Mouse (Mus musculus): Measurements from ENCODE around the gene Gm29609. TPM values are rescaled to one million over a fixed set of nuclear protein-coding genes. Genes with fewer than 3 reads are reported as not detected.
A peak's percentile ranks its signal among the peaks of the same experiment; 100 is the strongest.
"Not testable (repeated sequence)": the region's sequence is repeated elsewhere in the genome, so short reads cannot be mapped to it uniquely, and the experiment has no call there.

Gm29609 gene
- polyA plus RNA-seq (2015; fragmentation: Nextera tagmentation; extraction: Ambion mirVana): 1.7 TPM in 2 replicates

DNA sequence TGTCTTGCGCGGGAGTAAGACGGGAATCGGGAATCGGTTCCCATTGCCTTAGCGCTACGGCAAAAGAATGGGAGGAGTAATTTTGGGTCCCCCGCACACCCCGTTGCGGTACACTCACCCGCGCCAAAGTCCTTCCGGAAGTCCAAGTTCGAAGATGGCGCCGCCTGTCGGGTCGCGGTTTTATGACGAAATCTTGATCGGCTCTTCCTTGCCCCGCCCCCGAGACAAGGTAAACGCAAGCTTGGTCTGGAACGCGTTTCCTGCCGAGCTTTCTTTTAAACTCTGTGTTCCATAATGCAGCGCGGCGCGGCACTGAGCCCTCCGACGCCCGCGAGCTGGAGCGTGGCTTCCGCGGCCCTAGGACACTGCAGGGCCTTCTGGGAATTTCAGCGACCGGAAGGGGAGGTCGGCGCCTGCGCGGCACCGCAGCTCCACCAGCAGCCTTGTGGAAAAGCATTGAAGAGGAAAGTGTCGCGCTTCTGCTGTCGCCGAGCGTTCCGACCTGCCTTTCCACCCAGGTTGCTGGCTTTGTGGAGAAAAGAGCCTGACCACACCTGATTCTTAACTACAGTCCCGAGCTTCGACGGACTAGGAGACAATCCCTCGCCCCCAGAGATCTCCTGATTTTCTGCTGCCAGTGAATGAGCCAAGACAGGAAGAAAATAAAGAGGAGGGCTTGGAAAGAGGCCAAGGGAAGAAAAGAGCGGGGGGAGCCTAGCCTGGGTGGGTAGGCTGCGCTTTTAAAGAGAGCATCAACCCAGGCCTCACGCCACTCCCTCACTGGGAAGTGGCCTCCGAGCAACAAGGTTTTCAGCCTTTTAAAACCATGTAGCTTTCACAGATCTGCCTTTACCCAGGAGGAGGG, at the start of gene Gm29609, which contains the start of gene Gtf3c2:
Gm29609 (minus strand) TSS at position 146 of the 865 bp plus-strand sequence.
Gtf3c2 (minus strand) TSS at position 379 of the 865 bp plus-strand sequence.
- ATAC-seq (replicated peaks): peak; percentile 99

DNA sequence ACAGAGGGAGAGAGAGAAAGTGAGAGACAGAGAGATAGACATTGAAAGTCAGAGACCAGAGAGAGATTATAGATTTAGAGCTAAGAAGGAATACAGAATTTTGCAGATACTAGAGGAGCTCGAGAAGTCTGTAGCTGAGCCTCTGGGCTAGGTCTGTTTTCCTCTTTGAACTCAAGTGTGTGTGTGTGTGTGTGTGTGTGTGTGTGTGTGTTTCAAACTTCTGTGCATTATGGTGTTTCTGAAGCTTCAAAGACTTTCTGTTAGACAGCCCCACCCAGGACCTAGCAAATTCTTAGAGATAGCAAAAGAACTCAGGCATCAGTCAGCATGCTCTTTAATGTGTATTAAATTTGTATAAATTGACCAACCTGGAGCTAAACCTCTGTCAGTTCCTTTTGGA, 46.9 kb upstream of the Gm29609 start:
- no peak overlapping the region for H3K9ac ChIP-seq
- no peaks in the 10 kb centered on the region for H3K36me3 ChIP-seq (replicated peaks)
- H3K27me3 ChIP-seq (replicated peaks): no peaks in the 10 kb centered on the region
- ATAC-seq (replicated peaks): no peak
- no peaks in the 10 kb centered on the region for H3K9me3 ChIP-seq
- peaks cover 6% of the 10 kb centered on the region for H3K4me1 ChIP-seq
- no peak overlapping the region for H3K27ac ChIP-seq
- no peak overlapping the region for H3K4me3 ChIP-seq
- WGBS: 64% methylated on average over 1 of the region's 1 CpGs
- H3K4me2 ChIP-seq: no peak overlapping the region

More for the DNA sequence above, at the start of gene Gm29609, which contains the start of gene Gtf3c2:
- H3K27ac ChIP-seq: peak within 1 kb of the TSS; percentile 94
- no peaks in the 10 kb centered on the region for H3K27me3 ChIP-seq (replicated peaks)
- H3K9ac ChIP-seq: peak within 1 kb of the TSS; percentile 77
- H3K4me3 ChIP-seq: peak within 1 kb of the TSS; percentile 75
- peaks cover 23% of the 10 kb centered on the region for H3K4me1 ChIP-seq
- no peaks in the 10 kb centered on the region for H3K9me3 ChIP-seq
- no peaks in the 10 kb centered on the region for H3K36me3 ChIP-seq (replicated peaks)
- peak within 1 kb of the TSS; percentile 99 for H3K4me2 ChIP-seq
- WGBS: under 1% methylated on average over 59 of the region's 59 CpGs

DNA sequence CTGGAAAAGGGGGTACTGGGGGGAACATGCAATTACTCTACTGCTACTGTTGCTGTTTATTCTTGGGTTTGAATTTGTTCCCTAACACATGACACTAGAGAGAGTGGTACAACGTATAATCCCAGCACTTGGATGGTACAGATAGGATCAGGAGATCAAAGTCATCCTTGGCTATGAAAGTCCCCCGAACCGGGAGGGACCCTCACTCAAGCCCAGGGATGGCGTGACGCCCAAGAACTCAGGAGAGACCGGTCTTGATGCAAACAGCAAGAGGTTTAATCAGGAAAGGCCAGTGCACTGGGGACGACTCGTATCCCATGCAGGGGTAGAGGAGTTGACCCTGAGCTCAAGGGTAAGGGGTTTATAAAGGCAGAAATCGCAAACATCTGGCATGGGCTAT, 43.0 kb upstream of the Gm29609 start:
- Histone ChIP-seq H3K4me3 (no peak overlapping the region), H3K4me1 (peaks cover 22% of the 10 kb centered on the region), H3K4me2 (no peak overlapping the region), H3K27me3 (replicated peaks) (no peaks in the 10 kb centered on the region), H3K9ac (no peak overlapping the region), H3K36me3 (replicated peaks) (no peaks in the 10 kb centered on the region), H3K9me3 (no peaks in the 10 kb centered on the region), H3K27ac (no peak overlapping the region)
- ATAC-seq (replicated peaks): no peak
- 95% methylated on average over 9 of the region's 9 CpGs for WGBS

DNA sequence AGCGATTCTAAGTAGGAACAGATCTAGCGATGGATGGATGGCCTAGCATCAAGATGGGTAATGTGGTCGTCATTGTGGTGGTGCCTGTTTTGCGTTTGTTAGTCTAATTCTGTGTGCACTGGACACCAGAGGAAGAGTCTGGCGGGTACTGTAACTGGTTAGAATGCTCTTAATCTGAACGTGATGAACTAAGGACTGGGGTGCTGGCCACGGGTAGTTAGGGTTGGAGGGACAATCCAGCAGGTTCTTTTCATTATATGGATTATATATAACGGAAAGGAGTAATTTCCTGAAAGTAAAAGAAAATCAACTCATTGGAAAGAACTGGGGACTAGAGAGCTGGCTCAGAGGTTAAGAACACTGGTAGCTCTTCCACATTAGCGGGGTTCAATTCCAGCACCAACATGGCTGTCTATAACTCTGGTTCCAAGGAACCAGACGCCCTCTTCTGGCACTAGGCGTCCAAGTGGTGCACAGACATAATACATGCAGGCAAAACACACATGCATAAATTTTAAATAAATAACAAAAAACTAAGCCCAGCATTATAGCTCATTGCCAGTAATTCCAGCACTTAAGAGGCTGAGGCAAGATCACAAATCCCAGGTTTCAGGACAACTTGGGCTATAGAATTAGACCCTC, 41.7 kb upstream of the Gm29609 start:
- Histone ChIP-seq H3K27ac (peak overlapping the region; percentile 96), H3K36me3 (replicated peaks) (no peaks in the 10 kb centered on the region), H3K4me2 (peak overlapping the region; percentile 64), H3K27me3 (replicated peaks) (no peaks in the 10 kb centered on the region), H3K4me1 (peaks cover 25% of the 10 kb centered on the region), H3K9ac (peak overlapping the region; percentile 87), H3K9me3 (no peaks in the 10 kb centered on the region), H3K4me3 (peak overlapping the region; percentile 92)
- peak; percentile 43 for ATAC-seq (replicated peaks)
- 10% methylated on average over 11 of the region's 11 CpGs for WGBS

DNA sequence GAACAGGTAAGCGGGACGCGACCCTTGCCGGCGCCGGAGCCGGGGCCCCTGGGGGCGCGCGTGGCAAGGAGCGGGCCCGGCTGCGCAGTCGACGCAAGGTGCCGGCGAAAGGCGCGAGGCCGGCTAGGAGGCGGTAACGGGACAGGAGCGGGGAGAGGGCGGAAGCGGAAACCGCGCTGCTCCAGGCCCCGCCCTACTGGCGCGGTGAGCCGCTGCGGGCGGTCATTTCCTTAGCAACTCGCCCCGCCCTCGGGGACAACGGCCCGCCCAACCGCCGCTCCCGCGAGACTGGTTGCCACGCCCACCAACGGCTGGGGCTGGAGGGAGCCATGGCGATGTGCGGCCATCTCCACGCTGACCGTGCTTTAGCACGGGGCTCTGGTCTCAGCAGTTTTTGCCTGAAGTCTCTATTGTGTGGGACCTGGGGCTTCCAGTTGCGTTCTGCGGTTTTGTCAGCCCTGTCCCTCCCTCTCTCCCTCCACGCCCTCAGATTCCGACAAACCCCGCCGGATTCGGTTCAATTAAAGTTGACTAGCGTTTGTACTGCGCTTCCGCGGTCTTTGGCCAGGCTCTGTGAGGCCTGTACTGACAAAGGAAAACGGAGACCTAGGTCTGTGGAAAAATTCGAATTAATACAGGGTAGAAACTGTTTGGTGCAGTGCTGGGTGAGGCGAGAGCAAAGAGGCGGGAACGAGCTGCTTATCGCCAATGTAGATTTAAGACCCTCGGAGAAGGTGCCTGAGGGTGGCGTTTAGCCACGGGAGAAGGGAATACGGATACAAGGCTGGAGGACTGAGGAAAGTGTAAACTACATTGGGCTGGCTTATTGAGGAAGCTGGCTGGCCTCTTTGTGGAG, 41.0 kb upstream of the Gm29609 start, which contains the start of gene Ppm1g:
Ppm1g (minus strand) TSS at position 240 of the 856 bp plus-strand sequence.
- ATAC-seq (replicated peaks): peak; percentile 93
- Histone ChIP-seq H3K9me3 (no peaks in the 10 kb centered on the region), H3K4me3 (peak within 1 kb of the TSS; percentile 92), H3K4me1 (peaks cover 25% of the 10 kb centered on the region), H3K36me3 (replicated peaks) (no peaks in the 10 kb centered on the region), H3K27me3 (replicated peaks) (no peaks in the 10 kb centered on the region), H3K27ac (peak within 1 kb of the TSS; percentile 96), H3K4me2 (peak within 1 kb of the TSS; percentile 64), H3K9ac (peak within 1 kb of the TSS; percentile 87)
- WGBS: under 1% methylated on average over 69 of the region's 70 CpGs

DNA sequence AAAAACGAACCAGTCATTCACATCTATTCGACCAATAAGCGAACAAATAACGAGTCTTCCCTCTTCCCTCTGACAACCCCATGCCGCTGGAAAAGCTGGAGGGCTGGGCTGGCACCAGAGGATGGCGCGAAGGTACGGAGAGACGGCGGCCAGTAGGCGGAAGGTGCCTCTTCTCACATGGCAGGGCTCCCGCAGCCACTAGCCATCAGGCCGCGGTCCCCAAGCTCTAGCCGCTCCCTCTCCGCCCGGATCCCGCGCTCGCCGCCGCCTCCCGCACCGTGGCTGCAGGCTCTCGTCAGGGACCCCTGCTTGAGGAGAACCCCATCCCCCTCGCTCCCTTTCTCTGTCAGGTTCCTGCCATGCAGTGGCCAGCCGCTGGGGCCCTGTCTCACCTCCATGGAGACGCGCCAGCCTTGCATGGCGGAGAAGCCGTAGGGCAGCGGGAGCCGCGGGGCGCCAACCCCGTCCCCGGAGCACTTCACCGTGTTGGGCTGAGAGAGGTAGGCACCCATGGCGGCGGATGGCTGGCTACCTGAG, 40.3 kb upstream of the Gm29609 start:
- Histone ChIP-seq H3K27me3 (replicated peaks) (no peaks in the 10 kb centered on the region), H3K9me3 (no peaks in the 10 kb centered on the region), H3K4me2 (peak overlapping the region; percentile 64), H3K4me1 (peaks cover 25% of the 10 kb centered on the region), H3K36me3 (replicated peaks) (no peaks in the 10 kb centered on the region), H3K4me3 (peak overlapping the region; percentile 92), H3K9ac (peak overlapping the region; percentile 87), H3K27ac (peak overlapping the region; percentile 96)
- ATAC-seq (replicated peaks): peak; percentile 77
- under 1% methylated on average over 40 of the region's 40 CpGs for WGBS

DNA sequence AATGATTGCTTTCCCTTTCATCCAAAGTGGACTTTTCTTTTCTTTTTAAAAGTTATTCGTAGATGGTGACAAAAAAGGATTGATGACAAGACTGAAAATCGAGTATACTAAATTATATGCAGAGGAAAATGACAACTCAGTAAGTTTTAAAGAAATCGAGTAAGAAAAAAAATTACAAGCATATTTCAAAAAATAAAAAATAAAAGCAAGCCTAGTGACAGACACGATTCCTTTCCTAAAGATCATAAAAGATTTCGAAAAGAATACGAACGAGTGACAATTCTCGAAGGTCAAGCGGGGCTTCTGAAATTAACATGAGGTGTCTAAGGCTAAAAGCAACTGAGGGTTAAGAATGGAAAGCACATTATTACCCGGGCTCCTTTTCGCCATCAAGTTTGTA, 39.8 kb upstream of the Gm29609 start:
- peak overlapping the region; percentile 64 for H3K4me2 ChIP-seq
- peak overlapping the region; percentile 87 for H3K9ac ChIP-seq
- no peaks in the 10 kb centered on the region for H3K27me3 ChIP-seq (replicated peaks)
- H3K36me3 ChIP-seq (replicated peaks): no peaks in the 10 kb centered on the region
- H3K4me1 ChIP-seq: peaks cover 25% of the 10 kb centered on the region
- 2% methylated on average over 11 of the region's 11 CpGs for WGBS
- peak overlapping the region; percentile 96 for H3K27ac ChIP-seq
- H3K9me3 ChIP-seq: no peaks in the 10 kb centered on the region
- no peak for ATAC-seq (replicated peaks)
- peak overlapping the region; percentile 92 for H3K4me3 ChIP-seq

DNA sequence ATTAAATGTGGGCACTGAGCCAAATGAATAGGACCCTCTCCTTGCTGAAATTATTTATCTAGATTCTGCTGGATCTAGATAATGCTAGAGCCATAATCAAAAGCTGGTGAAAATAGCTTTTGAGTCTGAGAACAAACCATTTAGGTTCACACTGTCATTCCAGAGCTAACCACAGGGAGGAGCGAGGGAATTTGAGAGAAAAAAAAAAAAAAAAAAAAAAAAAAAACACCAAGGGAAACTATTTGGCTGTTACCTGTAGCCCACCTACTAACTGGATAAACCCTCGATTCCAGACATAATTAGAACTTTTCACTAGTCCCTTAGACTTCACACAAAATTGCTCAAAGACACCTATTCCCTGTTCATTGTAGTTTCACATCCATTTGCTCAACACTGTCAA, 39.4 kb upstream of the Gm29609 start:
- Histone ChIP-seq H3K9me3 (no peaks in the 10 kb centered on the region), H3K9ac (peak overlapping the region; percentile 15; the same call in 1 of the 2 replicates), H3K27ac (no peak overlapping the region), H3K4me1 (peaks cover 25% of the 10 kb centered on the region), H3K4me2 (peak overlapping the region; percentile 64), H3K4me3 (peak overlapping the region; percentile 92), H3K36me3 (replicated peaks) (no peaks in the 10 kb centered on the region), H3K27me3 (replicated peaks) (no peaks in the 10 kb centered on the region)
- 3% methylated on average over 2 of the region's 2 CpGs for WGBS
- ATAC-seq (replicated peaks): no peak

DNA sequence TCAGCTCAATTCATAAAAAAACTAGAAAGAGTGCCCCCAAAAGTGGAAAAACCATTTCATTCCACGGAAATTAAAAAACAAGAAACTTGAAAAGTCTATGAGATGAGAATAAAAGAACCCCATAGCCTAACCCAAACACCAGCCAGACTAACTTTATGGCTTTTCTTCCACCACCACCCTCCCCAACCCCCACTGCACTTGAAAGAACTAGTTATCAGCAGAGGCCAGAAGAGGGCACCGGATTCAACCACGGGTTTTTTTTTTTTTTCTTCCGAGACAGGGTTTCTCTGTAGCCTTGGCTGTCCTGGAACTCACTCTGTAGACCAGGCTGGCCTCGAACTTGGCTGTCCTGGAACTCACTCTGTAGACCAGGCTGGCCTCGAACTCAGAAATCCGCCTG, 38.6 kb upstream of the Gm29609 start:
- H3K36me3 ChIP-seq (replicated peaks): no peaks in the 10 kb centered on the region
- ATAC-seq (replicated peaks): no peak
- no peaks in the 10 kb centered on the region for H3K27me3 ChIP-seq (replicated peaks)
- peak overlapping the region; percentile 64; the same call in 1 of the 2 replicates for H3K4me2 ChIP-seq
- peaks cover 25% of the 10 kb centered on the region for H3K4me1 ChIP-seq
- no peak overlapping the region for H3K9ac ChIP-seq
- no peak overlapping the region for H3K4me3 ChIP-seq
- H3K27ac ChIP-seq: no peak overlapping the region
- 76% methylated on average over 7 of the region's 7 CpGs for WGBS
- no peaks in the 10 kb centered on the region for H3K9me3 ChIP-seq

DNA sequence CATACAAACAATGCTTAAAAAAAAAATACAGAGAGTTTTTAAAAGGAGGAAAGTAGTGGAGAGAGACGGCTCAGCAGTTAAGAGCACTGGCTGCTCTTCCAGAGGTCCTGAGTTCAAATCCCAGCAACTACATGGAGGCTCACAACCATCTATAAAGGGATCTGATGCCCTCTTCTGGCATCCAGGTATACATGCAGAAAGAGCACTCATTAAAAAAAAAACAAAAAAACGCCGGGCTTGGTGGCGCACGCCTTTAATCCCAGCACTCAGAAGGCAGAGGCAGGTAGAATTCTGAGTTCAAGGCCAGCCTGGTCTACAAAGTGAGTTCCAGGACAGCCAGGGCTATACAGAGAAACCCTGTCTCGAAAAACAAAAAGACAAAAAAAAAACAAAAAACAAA, 36.8 kb upstream of the Gm29609 start:
- H3K36me3 ChIP-seq (replicated peaks); H3K9me3 ChIP-seq; H3K9ac ChIP-seq; H3K27me3 ChIP-seq (replicated peaks); H3K4me3 ChIP-seq; ATAC-seq (replicated peaks); H3K27ac ChIP-seq; H3K4me2 ChIP-seq: not testable (repeated sequence)
- H3K4me1 ChIP-seq: peaks cover 18% of the 10 kb centered on the region
- 88% methylated on average over 6 of the region's 6 CpGs for WGBS

DNA sequence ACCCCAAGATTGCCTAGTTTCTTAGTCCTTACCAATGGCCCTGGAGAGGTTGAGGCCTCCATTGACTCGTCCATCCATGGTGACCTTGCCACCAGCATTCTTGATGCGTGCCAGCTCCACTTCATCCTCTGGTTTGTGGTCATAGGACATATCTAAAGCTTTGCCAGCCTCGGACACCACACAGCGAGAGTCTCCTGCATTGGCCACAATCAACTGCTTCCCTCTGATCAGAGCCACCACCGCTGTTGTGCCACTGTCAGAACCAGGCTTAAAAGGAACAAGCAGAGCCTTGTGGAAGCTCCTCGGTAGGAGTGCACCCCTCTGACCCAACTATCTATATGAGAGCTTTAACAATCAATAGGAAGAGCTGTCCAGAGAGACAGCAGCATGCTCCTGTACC, 24.7 kb upstream of the Gm29609 start:
- Histone ChIP-seq H3K4me1 (peaks cover 27% of the 10 kb centered on the region), H3K4me3 (no peak overlapping the region), H3K9me3 (peaks cover 4% of the 10 kb centered on the region), H3K36me3 (replicated peaks) (peaks cover 50% of the 10 kb centered on the region), H3K9ac (no peak overlapping the region), H3K27me3 (replicated peaks) (no peaks in the 10 kb centered on the region), H3K4me2 (no peak overlapping the region), H3K27ac (no peak overlapping the region)
- no peak for ATAC-seq (replicated peaks)
- 95% methylated on average over 6 of the region's 6 CpGs for WGBS
